Mouse (Mus musculus): ENCODE data around the gene Rnf214. TPM values are rescaled to one million over a fixed set of nuclear protein-coding genes. Genes with fewer than 3 reads are reported as not detected.
"Not testable (repeated sequence)": the region's sequence is repeated elsewhere in the genome, so short reads cannot be mapped to it uniquely, and the experiment has no call there.

Rnf214 gene
- polyA plus RNA-seq, 2 experiments, result 6.3 to 12.0 TPM

DNA sequence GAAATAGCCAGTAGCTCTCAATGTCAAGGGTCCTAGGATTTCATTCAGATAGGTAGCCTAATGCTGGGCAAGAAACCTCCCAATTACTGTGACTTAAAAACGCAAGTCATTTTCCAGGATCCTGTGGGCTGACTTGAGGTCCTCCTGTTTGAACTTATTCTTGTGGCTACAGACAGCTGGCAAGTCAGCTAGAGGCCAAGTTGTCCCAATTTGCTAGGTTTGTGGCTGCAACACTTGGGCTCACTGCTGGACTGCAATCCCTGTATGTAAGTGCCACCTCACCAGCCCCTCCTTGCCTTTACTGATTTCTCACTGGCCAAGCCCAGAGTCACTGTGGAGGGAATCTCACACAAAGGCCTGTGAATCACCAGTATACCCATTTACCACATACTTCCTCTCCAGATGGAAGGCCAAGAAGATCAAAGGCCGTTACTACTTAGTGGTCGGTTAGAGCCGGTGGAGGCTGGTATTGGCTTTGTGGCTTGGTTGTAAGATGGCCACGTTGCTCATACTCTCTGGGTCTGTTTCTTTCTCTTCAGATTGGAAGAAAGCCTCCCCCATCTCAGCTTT is 59.7 kb downstream of the Rnf214 start:
- H3K27ac ChIP-seq, result no peak overlapping the region
- no peak overlapping the region for H3K9ac ChIP-seq (replicated peaks)
- no peak overlapping the region for H3K4me2 ChIP-seq (ENCODE audit: low read depth)
- 31% methylated on average over 5 of the region's 5 CpGs for WGBS (ENCODE audit: insufficient replicate concordance)
- no peak for TF ChIP-seq EP300 (IDR thresholded peaks at IDR 0.05; ENCODE audit: low read depth)
- DNase-seq (ENCODE audit: low read depth in 3 of 3, low spot score in 3 of 3) (no peak), ATAC-seq (ENCODE audit: insufficient read depth) (no peak)
- no peak overlapping the region for H3K4me3 ChIP-seq (ENCODE audit: insufficient read depth in 1 of 2, low read depth in 2 of 2, low read length in 2 of 2)
- no peaks in the 10 kb centered on the region for H3K9me3 ChIP-seq (ENCODE audit: control insufficient read depth, low read length)
- H3K36me3 ChIP-seq (replicated peaks; ENCODE audit: control insufficient read depth, insufficient read depth, low read depth), result no peaks in the 10 kb centered on the region
- no peaks in the 10 kb centered on the region for H3K27me3 ChIP-seq (ENCODE audit: control insufficient read depth, insufficient read depth, low read length)
- H3K4me1 ChIP-seq (replicated peaks; ENCODE audit: control insufficient read depth in 2 of 2, insufficient read depth in 2 of 2, low read length in 1 of 2), result peaks cover 0 to 38% of the 10 kb centered on the region in 2 experiments; a peak in 3 of 4 replicates

DNA sequence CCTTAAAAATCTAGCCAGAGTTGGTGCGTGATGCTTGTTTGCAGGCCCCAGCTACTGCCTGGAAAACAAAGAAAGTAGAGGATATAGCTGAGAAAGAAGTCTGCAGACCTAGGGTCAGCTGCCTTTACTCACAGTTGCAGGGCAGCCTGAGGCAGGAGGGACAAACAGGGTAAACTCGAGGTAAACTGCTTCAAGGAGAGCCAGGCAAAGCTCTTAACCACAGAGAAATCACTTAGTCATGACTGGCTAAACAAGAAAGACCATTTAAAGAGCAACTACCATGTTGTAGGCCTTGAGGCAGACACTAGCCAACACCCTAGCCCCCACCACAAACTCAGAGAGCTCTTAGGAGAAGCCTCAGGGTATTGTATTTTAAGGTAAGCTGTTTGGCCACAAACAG is 60.5 kb downstream of the Rnf214 start:
- not testable (repeated sequence) for ATAC-seq (ENCODE audit: insufficient read depth); H3K36me3 ChIP-seq (replicated peaks; ENCODE audit: control insufficient read depth, insufficient read depth, low read depth); H3K9ac ChIP-seq (replicated peaks); DNase-seq (ENCODE audit: low read depth in 3 of 3, low spot score in 3 of 3); H3K27me3 ChIP-seq (ENCODE audit: control insufficient read depth, insufficient read depth, low read length); H3K27ac ChIP-seq; H3K4me2 ChIP-seq (ENCODE audit: low read depth); H3K4me3 ChIP-seq (ENCODE audit: insufficient read depth in 1 of 2, low read depth in 2 of 2, low read length in 2 of 2); H3K9me3 ChIP-seq (ENCODE audit: control insufficient read depth, low read length)
- H3K4me1 ChIP-seq (replicated peaks; ENCODE audit: control insufficient read depth in 2 of 2, insufficient read depth in 2 of 2, low read length in 1 of 2), result peaks cover 0 to 34% of the 10 kb centered on the region in 2 experiments; a peak in 3 of 4 replicates
- 35% methylated on average over 2 of the region's 2 CpGs for WGBS (ENCODE audit: insufficient replicate concordance)

DNA sequence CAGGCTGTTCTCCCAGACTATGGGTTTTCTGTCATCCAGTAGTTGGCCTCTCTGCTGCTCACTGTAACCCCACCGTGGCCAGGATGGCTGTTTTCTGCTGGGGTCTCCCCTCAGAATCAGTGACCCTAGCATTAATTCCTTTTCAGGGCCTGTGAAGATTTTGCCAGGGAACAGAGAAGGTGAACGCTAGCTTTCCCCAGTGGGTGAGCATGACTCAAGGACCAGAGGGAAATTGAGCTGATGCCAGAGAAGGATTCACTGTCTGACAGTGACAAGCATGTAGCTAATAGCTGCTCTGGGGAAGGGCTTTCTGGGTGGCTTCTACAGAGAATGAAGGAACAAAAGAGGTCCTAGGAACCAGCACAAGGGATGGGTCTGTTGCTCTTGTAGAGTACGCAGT is 61.2 kb downstream of the Rnf214 start:
- 74% methylated on average over 3 of the region's 3 CpGs for WGBS (ENCODE audit: insufficient replicate concordance)
- no peak overlapping the region for H3K27ac ChIP-seq
- DNase-seq (ENCODE audit: low read depth in 3 of 3, low spot score in 3 of 3) (no peak), ATAC-seq (ENCODE audit: insufficient read depth) (no peak)
- H3K9me3 ChIP-seq (ENCODE audit: control insufficient read depth, low read length), result no peaks in the 10 kb centered on the region
- TF ChIP-seq CTCF (IDR thresholded peaks at IDR 0.05; ENCODE audit: low read depth), result no peak
- TF ChIP-seq EP300 (IDR thresholded peaks at IDR 0.05; ENCODE audit: low read depth), result no peak
- H3K9ac ChIP-seq (replicated peaks), result no peak overlapping the region
- no peak overlapping the region for H3K4me2 ChIP-seq (ENCODE audit: low read depth)
- no peaks in the 10 kb centered on the region for H3K27me3 ChIP-seq (ENCODE audit: control insufficient read depth, insufficient read depth, low read length)
- no peaks in the 10 kb centered on the region for H3K36me3 ChIP-seq (replicated peaks; ENCODE audit: control insufficient read depth, insufficient read depth, low read depth)
- H3K4me3 ChIP-seq (ENCODE audit: insufficient read depth in 1 of 2, low read depth in 2 of 2, low read length in 2 of 2), result no peak overlapping the region
- peaks cover 0 to 28% of the 10 kb centered on the region in 2 experiments; a peak in 3 of 4 replicates for H3K4me1 ChIP-seq (replicated peaks; ENCODE audit: control insufficient read depth in 2 of 2, insufficient read depth in 2 of 2, low read length in 1 of 2)

DNA sequence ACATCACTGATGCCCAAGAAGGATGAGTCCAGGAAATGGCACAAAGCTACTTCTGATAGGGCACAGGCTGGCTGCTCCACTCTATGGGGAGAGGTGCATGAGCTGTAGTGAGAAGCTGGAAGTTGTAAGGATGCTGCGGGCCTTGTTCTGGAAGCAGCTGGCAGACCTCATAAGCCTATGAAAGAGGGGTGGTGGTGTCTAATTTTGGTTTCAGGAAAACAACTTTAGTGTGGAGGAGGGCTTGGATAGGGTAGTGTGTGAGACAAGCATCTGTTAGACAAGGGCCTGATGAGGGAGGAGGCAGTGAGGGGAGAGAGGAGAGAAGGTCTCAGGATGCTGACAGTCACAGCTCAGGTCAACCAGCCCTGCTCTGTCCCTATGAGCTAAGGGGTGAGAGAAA is 62.9 kb downstream of the Rnf214 start:
- DNase-seq (ENCODE audit: low read depth in 3 of 3, low spot score in 3 of 3), result no peak
- no peak for ATAC-seq (ENCODE audit: insufficient read depth)
- Histone ChIP-seq H3K9ac (replicated peaks) (no peak overlapping the region), H3K36me3 (replicated peaks; ENCODE audit: control insufficient read depth, insufficient read depth, low read depth) (no peaks in the 10 kb centered on the region), H3K4me2 (ENCODE audit: low read depth) (no peak overlapping the region), H3K27me3 (ENCODE audit: control insufficient read depth, insufficient read depth, low read length) (peaks cover 7% of the 10 kb centered on the region), H3K27ac (no peak overlapping the region), H3K4me1 (replicated peaks; ENCODE audit: control insufficient read depth in 2 of 2, insufficient read depth in 2 of 2, low read length in 1 of 2) (peaks cover 0 to 26% of the 10 kb centered on the region in 2 experiments; a peak in 3 of 4 replicates), H3K4me3 (ENCODE audit: insufficient read depth in 1 of 2, low read depth in 2 of 2, low read length in 2 of 2) (no peak overlapping the region), H3K9me3 (ENCODE audit: control insufficient read depth, low read length) (no peaks in the 10 kb centered on the region)
- WGBS (ENCODE audit: insufficient replicate concordance), result 71% methylated on average over 1 of the region's 1 CpGs
- TF ChIP-seq EP300 (IDR thresholded peaks at IDR 0.05; ENCODE audit: low read depth), result no peak
- TF ChIP-seq CTCF (IDR thresholded peaks at IDR 0.05; ENCODE audit: low read depth), result no peak

DNA sequence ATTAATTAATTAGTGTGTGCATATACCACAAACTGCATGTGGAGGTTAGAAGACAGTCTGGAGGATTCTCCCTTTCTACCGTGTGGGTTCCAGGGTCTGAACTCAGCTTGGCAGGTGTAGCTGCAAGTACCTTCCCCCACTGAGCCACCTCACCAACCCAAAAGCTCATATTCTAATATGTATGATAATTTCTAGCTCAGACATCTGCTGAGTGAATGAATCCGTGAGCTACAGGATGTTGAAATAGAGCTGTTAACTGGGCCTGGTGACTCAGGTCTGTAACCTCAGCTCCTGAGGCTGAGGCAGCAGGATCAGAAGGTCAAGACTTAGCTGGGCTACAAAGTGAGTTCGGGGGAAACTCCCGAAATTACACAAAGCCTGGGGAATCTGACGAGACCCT is 63.7 kb downstream of the Rnf214 start:
- 61% methylated on average over 5 of the region's 5 CpGs for WGBS (ENCODE audit: insufficient replicate concordance)
- ATAC-seq (ENCODE audit: insufficient read depth), result no peak
- peaks cover 12% of the 10 kb centered on the region for H3K27me3 ChIP-seq (ENCODE audit: control insufficient read depth, insufficient read depth, low read length)

More for the DNA sequence above, 63.7 kb downstream of the Rnf214 start:
- no peak for DNase-seq (ENCODE audit: low read depth in 3 of 3, low spot score in 3 of 3)
- H3K4me2 ChIP-seq (ENCODE audit: low read depth), result no peak overlapping the region
- H3K4me1 ChIP-seq (replicated peaks; ENCODE audit: control insufficient read depth in 2 of 2, insufficient read depth in 2 of 2, low read length in 1 of 2), result peaks cover 0 to 20% of the 10 kb centered on the region in 2 experiments; a peak in 3 of 4 replicates
- H3K9me3 ChIP-seq (ENCODE audit: control insufficient read depth, low read length), result no peaks in the 10 kb centered on the region
- H3K36me3 ChIP-seq (replicated peaks; ENCODE audit: control insufficient read depth, insufficient read depth, low read depth), result no peaks in the 10 kb centered on the region
- no peak overlapping the region for H3K27ac ChIP-seq
- TF ChIP-seq CTCF (IDR thresholded peaks at IDR 0.05; ENCODE audit: low read depth) (no peak), EP300 (IDR thresholded peaks at IDR 0.05; ENCODE audit: low read depth) (no peak)
- no peak overlapping the region for H3K9ac ChIP-seq (replicated peaks)
- H3K4me3 ChIP-seq (ENCODE audit: insufficient read depth in 1 of 2, low read depth in 2 of 2, low read length in 2 of 2), result no peak overlapping the region

Measured in liver, embryonic 14.5 days (tissue).